Mouse (Mus musculus) ZHBTc4 (cell line): ENCODE measurements around the gene Ajm1.
"Not testable (repeated sequence)": the region's sequence is repeated elsewhere in the genome, so short reads cannot be mapped to it uniquely, and the experiment has no call there.

ENCODE experiments used
- DNase-seq: peaks from one replicate; pipeline ENCODE4 v3.0.0-alpha.2; 2011; ENCODE audit warnings: low read depth, low spot score

Ajm1 gene

DNA sequence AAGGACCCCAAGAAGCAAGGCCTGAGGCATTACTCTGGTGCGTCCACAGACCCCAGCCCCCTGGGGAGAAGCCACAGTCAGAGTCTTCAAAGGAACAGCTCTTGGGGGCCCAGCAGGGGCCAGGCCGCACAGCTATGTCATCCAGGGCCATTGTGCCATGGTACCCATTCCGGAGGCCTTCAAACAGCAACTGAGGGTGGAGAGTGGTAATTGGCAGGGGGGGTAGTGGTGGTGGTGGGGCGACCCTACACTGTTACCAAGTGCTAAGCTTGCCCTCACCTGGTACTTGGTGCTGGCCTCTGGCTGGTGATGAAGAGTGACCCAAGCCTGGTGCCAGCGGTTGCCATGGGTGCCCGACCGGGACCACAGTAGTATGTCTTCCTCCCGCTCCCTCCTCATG, 15.8 kb downstream of the Ajm1 start:
- DNase-seq: no peak

DNA sequence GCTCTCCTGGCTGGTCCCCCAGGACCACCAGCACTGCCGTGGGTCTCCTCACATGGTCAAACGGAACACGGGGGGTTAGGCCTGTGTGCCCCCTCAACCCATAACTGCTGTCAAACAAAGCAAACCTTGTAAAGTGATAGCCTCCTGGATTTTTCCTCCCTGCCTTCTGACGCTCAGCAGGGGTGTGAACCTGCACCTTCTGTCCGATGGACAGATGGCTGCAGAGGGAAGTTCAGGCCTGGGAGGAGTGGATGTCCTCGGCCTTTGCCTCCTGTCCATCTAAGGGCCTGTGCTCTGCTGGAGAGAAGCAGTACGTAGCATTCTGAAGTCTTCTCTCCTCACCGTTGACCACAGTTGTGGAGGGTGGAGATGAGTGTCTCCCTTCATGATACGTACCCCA, 19.6 kb downstream of the Ajm1 start:
- no peak for DNase-seq

DNA sequence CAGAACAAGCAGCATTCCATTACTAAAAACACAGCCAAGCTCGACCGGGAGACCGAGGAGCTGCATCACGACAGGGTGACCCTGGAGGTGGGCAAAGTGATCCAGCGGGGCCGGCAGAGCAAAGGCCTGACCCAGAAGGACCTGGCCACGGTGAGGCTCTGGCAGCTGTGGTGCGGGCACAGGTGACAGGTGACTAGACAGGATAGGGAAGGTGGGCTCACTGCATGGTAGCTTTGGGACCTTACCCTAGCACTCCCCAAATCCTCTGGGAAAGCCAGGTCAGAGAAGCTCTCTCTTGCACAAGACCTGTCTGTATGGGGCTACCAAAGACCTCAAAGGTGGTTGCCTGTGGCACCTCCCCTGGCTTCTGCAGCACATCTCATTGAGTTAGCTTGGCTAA, 21.0 kb downstream of the Ajm1 start:
- no peak for DNase-seq

DNA sequence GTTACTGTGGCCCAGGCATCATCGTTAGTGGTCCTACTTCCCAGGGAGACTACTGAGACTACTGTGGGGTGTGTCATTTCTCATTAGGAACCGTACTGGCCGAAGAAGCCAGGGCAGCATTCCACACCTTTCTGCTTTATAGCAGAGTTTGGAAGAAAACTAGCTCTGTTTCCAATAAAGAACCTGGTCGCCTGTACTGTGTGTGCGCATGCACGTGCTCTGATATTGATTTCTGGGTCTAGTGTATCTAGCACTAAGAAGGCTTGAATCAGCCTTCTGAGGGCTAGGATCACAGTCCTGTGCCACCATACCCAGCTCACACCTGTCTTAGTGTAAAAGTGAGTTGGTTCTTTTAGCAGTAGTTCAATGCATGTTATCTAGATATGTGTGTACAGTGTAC, 22.8 kb downstream of the Ajm1 start:
- DNase-seq: no peak

DNA sequence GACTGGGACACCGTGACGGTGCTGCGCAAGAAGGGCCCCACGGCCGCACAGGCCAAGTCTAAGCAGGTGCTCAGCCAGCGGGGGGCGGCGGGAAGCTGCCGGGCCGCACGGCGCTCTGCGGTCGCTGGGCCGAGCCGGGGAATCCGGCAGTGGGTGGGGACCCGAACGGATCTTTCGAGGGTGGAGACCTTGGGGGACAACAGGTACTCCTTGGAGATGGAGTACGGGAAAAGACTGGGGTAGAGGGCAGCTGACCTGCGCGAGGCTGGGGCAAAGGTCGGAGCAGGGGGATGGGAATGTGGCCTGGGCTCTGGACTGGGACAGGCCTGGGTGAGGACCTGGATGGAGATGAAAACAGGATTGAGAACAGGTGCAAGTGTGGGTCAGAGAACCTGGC, 23.6 kb downstream of the Ajm1 start:
- DNase-seq: no peak

DNA sequence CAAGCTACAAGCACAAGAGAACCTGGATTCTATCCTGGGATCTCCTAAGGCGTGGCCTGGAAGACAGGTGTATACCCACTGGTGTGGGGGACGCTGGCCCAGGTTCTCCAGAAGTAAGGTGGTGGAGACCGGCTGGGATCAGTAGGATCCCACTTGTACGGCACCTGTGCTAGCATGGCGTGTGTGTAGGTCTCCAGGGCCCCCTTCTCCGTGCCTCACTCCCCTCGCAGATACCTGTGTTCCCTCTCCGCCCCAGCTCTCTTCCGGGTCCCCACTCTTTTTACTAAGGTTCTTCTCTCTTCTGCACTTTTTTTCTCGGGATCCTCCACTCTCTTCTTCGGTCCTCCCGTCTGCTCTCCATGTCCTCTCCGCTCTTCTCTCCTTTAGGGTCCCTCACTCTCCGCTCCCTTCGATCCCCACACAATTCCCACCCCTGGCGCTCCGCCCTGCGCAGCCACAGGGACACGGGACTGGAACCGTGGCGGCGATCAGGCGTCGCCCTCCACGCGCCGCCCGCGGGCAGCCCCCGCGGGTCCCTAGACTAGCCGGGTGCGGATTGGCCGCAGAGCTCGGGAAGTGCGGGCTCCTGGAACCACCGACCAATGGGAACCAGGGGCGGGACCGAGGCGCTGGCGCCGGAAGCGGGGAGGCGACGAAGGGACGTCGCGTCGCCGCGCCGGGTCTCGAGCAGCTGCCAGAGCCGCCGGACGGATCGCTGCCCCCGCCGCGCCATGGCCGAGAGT, 24.2 kb downstream of the Ajm1 start, which contains the start of gene Edf1:
Gene Edf1 (plus strand): TSS at position 627 of the 743 bp plus-strand sequence.
- peak; percentile 96 for DNase-seq

DNA sequence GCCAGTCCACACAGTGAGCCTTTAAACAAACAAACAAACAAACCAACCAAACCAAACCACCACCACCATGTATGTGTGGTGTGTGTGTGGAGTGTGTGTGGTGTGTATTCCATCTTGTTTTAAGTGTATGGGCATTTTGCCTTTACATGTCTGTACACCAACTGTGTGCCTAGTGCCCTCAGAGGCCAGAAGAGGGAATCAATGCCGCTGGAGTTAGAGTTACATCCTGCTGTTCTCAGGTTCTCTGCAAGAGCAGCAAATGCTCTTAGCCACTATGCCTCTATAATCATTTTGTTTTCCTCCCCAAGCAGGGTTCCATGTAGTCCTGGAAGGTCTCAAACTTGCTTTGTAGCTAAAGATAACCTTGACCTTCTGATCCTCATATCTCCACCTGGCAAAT, 25.3 kb downstream of the Ajm1 start:
- DNase-seq: no peak

DNA sequence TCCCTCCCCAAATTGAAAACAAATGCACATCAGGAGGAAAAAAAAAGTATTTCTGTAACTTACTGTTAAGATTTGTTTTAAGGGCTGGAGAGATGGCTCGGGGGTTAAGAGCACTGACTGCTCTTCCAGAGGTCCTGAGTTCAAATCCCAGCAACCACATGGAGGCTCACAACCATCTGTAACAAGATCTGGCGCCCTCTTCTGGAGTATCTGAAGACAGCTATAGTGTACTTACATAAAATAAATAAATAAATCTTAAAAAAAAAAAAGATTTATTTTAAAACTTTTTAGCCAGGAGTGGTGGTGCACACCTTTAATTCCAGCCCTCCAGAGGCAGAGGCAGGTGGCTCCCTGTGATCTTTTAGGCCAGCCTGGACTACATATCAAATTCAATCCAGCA, 26.1 kb downstream of the Ajm1 start:
- not testable (repeated sequence) for DNase-seq

DNA sequence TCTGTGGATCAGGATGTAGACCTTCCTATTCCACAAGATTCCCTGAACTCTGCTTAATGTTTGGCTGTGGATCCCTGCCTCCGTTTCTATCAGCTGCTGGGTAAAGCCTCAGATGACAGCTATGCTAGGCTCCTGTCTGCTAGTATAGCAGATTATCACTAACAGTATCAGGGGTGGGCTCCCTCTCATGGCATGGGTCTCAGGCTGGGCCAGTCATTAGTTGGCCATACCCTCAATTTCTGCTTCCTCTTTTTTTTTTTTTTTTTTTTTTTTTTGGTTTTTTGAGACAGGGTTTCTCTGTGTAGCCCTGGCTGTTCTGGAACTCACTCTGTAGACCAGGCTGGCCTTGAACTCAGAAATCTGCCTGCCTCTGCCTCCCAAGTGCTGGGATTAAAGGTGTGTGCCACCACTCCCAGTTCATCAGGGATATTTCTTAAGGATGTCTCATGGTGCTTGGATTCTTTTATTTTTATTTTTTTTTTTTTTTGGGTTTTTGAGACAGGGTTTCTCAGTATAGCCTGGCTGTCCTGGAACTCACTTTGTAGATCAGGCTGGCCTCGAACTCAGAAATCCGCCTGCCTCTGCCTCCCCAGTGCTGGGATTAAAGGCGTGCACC, 28.3 kb downstream of the Ajm1 start:
- DNase-seq: not testable (repeated sequence)

DNA sequence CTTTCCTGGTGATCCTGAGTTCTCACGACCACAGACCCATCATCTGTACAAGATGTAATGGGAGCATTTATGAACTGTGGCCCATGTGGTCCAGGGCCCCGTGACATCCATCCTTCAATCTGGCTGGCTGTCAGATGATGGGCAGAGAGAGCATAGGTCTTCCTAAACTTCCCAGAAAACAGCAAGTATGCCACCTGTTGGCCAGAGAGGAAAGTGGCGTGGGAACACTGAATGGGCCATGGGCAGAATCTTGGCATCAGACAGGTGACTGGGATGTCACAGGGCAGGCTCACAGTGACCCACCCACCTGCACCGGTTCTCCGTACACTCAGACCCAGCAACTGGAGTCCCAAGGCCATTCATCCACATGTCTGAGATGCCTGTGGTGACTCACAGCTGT, 30.4 kb downstream of the Ajm1 start:
- peak; percentile 54 for DNase-seq

DNA sequence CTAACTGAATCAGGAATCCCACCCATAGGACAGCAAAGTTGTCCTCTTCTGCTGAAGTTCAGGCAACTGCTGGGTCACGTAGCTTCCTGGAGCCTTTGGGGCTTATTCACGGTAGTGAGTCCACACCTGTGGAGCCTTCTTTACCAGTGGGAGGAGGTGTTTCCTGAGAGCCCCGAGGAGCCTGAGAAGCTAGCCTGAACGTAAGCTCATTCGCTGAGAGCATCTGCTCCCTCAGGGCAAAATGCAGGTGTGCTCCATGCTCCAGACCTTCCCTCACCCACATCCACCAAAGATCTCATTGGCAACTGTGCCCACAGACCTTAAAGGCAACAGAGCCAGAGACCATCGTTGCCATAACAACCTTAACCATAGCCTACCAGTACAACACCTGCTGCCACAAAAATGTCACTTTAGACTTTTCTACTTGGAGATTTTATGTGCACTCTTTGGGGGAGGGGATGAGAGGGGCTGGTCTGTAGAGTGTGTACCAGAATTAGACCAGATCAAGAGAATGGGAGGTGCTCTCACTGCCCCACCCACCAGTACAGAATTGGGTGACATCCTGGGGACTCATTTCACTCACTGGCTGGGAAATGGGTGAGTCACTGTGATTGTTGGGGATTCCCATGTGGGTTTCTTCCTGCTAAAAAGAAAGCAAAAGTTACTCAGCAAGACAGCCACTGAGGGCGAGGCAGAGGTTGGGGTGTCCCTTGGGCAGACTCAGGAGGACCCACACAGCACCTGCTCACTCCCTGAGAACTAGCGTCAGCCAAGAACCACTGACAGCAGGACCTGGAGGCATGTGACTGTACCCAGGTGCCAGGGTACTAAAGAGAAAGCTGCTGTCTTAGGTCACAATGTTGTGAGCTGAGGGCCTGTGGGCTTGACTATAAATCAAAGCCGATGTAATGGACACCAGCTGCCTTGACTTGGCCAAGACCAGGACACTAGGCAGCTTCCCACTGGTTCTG, 32.3 kb downstream of the Ajm1 start:
- DNase-seq: no peak

DNA sequence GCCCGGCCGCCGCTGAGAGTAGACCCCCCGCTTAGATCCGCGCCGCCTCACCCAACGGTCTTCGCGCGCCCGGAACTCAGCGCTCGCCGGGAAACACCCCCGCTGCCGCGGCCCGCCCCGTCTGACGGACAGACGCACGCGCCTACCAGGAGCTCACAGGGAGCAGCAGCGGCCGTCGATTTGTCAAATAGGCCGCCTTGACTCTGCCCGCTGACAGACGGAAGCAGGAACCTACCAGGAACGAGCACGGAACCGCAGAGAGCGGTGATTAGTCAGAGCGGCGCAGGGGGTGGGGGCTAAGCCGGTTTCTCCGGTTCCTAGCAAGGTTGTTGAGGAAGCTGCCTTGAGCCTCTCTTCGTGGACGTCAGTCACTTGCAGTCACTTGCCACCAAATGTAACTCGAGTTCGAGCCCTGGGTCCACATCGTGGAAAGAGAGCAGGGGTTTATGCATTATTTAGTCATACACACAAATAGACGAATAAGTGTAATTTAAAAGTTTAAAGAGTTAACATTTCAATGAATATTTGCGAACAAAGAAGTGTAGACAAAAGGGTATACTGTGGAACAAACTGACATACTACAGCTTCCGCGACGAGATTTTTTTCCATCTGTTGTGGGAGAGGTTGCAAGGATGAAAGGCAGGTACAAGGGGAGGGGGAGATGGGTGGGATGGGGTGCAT, 34.6 kb downstream of the Ajm1 start, which contains the start of gene Traf2:
Gene Traf2 (minus strand): TSS at position 130 of the 681 bp plus-strand sequence.
- DNase-seq: peak; percentile 100

DNA sequence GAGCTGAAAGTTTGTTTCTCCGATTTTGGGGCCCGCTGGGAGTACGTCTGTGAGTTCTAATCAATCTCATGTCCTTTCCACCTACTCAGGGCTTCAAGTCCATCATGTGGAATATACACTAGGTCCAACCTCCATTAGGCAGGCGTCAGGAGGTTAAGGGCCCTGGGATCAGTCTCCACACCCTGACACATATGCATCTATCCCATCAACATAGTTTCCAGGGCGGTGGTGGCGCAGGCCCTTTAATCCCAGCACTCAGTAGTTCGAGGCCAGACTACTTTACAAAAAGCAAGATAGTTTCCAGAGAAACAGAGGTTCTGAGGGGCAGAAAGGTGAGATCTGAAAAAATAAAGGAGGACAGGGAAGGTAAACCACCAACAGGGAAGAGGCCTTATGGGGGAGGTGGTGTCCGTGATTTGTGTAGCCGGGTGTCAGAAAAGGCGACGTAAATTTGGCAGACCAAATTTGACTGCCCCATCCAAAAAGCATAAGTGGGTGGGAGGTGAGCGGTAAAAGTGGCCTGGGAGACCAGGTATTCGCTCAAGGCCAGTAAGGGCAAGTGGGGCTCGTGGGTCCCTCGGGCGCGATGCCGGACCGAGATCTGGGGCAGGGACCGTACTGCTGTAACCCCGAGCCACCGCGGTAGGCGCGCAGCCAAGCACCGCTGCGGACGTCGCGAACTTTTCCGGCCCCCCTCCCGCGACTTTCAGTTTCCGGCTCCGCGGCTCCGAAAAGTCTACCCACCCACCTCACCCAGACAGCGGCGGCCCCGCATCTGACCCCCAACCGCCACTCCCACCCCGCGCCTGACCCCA, 35.4 kb downstream of the Ajm1 start:
- DNase-seq: peak; percentile 30

DNA sequence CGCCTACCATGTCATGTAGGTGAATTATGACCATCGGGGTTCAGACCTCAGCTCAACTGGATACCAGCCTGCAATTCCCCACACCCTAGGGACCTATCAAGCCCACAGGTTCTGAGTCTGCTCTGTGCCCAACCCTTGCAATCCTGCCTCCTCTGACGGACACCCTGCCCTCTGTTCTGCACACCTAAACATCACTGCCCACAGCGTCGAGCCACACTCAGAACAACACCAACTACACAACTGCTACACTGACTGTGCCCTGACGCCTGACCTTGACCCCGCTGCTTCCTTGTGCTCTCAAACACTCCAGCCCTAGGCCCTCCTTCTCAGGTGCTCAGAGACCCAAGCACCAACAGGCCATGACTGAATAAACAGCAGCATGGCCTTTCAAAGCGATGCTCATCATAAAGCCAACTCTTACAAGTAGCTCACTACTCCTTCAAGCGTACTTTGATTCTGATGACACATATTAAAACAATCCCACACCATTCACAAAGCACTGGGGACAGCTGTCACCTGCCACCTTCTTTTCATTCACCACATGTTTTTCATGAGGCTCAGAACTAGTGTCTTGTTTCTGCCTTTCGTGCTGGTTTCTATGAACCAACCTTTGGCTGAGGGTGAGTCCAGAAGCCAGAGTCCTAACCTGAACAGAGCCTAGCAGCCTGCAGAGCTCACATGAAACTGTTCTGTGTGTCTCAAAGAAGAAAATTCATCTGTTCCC, 39.8 kb downstream of the Ajm1 start:
- peak; percentile 16 for DNase-seq

DNA sequence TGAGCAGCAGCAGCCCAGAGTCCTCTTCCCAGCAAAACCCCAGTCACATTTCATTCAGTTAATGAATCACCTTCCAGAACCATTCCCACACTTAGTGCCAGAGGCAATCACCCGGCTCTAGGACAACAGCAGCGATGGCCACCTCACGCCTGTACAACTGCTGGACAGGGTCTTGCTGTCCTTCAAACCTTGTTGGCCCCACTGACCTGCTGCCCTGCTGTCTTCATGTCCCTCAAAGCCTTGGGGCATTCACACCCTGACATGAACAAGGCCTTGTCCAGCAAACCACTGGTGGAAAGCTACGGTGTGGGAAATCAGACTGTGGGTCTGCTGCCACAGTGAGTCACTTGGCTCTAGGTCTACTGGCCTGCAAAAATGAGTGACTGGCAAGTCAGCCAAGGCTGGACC, 41.0 kb downstream of the Ajm1 start:
- no peak for DNase-seq

DNA sequence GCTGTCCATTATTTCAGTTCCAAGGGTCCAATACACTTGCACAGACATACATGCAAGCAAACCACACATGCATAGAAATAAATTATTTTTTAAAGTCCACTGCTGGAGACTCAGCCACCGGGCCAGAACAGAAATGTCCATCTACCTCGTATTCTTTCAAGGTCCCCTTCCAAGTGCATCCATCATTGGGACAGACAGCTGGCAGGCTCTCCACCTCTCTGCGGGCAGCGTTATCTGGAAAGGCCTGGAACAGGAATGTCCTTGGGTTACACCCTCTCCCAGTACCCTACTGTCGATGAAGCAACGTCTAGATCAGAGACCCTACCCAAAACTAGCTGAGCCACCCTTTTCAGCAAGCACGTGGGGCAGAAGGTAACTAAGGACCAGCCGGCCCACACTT, 45.0 kb downstream of the Ajm1 start:
- DNase-seq: no peak

DNA sequence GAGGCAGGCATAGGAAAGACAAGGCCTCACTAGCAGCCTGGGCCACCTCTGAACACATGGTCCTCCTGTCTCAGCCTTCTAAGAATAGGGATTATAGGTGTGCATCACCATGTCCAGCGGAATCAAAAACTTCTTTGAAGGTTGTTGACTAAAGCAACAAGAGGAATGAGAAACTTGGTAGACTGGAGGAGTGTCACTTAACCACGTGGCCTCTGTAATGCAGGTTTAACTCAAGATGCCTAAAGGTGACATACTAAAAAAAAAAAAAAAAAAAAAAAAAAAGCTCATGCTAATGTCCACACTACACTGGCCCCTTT, 46.7 kb downstream of the Ajm1 start:
- DNase-seq: no peak

DNA sequence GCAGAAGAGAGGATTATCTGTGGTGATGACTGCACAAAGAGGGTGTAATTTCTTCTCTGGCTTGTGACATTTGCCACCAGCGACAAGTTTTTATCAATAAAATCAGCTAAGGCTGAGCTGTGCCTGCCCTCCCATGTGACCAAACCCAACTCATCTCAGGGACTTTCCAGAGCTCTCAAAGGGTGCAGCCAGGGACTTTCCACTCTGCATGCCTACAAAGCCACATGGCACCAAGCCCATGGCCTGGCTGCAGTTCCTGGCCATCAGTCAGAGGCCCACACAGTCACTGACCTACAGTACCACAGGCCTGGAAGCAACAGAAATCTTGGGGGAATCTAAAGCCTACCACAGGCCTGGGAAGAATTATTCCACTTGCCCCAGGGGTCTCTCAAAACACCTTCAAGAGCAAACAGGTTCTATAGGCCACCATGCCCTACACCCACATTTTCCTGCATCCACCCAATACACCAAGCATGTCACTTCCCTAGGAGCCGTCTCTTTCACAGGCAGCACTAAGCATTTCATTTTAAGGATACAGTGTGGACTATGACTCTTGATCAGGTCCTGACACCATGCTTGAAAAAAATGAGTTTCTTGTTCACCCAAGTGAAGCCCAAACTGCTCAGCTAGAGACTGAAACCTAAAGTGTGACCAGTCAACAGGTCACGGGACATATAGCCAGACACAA, 47.2 kb downstream of the Ajm1 start:
- DNase-seq: no peak

DNA sequence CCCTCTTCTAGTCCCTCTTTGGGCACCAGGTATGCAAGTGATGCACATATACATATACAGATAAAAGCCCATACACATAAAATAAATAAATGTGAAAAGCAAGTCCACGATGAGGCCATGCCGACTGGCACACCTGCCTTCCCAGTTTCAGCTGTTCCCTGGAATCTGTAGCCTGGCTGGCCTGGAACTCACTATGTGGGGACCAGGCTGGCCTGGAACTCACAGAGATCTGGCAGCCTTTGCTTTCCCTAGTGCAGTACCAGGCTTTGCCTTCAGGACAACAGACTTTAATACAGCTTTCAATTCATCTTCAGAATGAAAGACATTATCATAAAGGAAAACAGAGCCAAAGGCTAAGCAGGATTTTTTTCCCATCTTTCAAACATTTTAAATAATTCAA, 47.9 kb downstream of the Ajm1 start:
- DNase-seq: no peak
